Mouse (Mus musculus) layer of hippocampus, adult 2 months (tissue): ENCODE measurements around the gene Aldob. TPM values are rescaled to one million over a fixed set of nuclear protein-coding genes. Genes with fewer than 3 reads are reported as not detected.

Source experiments
- DNase-seq, 2 experiments: peaks; one replicate each; pipeline ENCODE4 v3.0.0; 2022; ENCODE audit warnings: low spot score in 2 of 2
- H3K27ac ChIP-seq: fragments of 200-600 bp; 2 replicates; pipeline ENCODE4 v1.8.1; 2022
- H3K4me3 ChIP-seq: fragments of 200-600 bp; 2 replicates; pipeline ENCODE4 v1.8.1; 2022; ENCODE audit warnings: mild to moderate bottlenecking
- CTCF ChIP-seq: fragments of 200-600 bp; conservative IDR thresholded peaks from 2 replicates; pipeline ENCODE4 v1.8.1; 2022; ENCODE audit warnings: antibody characterized with exemption, mild to moderate bottlenecking, moderate library complexity
- long read RNA-seq, 2 experiments: library from polyadenylated mRNA; stranded (forward); transcript quantifications; one replicate each; pipeline ENCODE4 v2.0.0; 2021; ENCODE audit warnings: borderline mapping rate in 2 of 2
- total RNA-seq, 2 experiments: library from RNA; stranded (reverse); gene quantifications; 2 replicates each; pipeline ENCODE4 v1.2.3; 2021

Aldob gene
- total RNA-seq, result 1 to 10 TPM; 1.7 to 3.5 TPM
- long read RNA-seq, experiment 1, result 0 reads
- long read RNA-seq, experiment 2, partial matches to known transcripts, result 2 of 8 reads
- long read RNA-seq, experiment 2, other reads (novel, unspliced or antisense), result 6 of 8 reads

DNA sequence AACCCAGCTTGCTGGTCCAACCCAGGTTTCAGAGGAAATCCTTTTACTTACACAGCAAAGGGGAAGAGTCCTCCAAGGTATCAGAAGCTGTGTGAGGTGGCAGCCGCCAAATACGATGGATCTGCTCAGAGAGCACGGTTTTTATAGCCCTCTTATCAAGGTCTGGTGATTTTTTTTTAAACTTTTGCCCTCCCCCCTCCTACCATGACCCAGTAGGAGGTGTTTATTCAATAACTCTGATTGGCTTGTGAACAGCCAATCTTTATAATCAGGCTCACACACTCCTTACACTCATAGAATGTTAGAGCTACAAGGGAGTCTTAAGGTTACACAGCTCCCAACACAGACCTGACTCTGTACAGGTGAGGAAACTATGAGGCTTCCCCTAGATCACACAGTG, at the start of gene Aldob:
Gene Aldob, minus strand, starts transcription at position 164 of the 400 bp plus-strand sequence.
- no peak for TF ChIP-seq CTCF
- no peak for DNase-seq
- no peak within 1 kb of the TSS for H3K4me3 ChIP-seq
- no peak within 1 kb of the TSS for H3K27ac ChIP-seq

DNA sequence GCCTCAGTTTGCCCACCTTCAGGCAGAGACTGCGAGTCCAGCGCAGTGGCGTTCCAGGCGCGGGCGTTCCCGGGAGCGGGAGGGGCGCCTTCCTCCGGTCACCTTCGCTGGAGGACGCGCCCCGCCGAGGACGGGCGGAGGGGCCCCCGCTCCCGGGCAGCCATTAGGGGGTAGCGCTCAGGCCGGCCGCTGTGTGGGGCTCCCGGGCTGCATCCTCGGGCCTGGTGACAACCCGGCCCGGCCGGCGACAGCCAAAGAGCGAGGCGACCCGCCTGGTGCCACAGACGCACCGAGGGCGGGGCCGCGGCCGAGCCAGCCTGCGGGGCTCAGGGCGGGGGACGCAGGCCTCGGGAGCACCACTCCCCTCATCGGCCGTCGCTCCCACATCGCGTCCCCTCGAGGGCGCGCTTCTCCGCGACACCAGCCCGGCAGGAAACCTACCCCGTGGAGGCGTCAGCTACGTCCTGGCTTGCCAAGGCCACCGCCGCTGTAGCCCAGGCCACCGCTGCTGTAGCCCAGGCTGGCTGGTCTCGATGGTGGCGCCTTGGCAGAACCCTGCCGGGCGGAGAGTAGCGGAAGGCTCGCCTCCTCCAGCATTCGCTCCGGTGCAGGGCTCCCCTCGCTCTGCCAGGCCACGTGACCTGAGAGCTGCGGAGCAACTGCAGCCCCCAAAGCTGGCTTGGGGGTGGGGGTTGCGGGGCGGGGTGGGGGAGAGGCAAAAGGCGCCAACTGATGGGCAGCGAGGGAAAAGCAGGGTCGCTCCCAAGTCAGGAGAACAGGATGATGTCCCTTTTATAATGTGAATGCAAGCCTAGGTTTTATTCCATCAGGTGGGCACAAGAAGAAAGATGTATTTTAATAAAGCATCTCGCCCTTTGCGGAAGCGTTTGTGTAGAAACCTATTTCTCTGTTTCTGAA, 48.1 kb upstream of the Aldob start, which contains the start of gene Tmem246:
Gene Tmem246, minus strand, starts transcription at position 694 of the 918 bp plus-strand sequence.
- Histone ChIP-seq H3K4me3 (peak within 1 kb of the TSS; percentile 63), H3K27ac (peak within 1 kb of the TSS; percentile 99)
- no peak; the same call in 1 of the 2 replicates for TF ChIP-seq CTCF
- DNase-seq, result peak; percentile 66 to 70

DNA sequence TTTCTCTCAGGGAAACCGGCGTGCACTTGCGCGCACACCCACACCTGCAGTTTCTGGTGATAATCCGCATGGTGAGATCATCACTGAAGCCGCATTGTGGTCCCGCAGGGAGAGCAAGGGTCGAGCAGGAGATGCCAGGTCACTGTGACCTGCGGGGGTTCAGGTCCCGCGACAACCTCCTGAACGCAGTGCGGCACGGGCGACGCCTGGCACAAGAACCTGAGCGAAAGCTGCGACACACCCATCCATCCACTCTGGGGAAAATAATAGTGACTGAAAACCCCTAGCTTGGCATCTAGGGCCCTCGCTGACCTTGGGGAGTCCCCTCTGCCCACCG, 47.5 kb upstream of the Aldob start:
- no peak for TF ChIP-seq CTCF
- Histone ChIP-seq H3K27ac (peak overlapping the region; percentile 99), H3K4me3 (peak overlapping the region; percentile 63)
- peak in 1 of 2 experiments; percentile 23 for DNase-seq

DNA sequence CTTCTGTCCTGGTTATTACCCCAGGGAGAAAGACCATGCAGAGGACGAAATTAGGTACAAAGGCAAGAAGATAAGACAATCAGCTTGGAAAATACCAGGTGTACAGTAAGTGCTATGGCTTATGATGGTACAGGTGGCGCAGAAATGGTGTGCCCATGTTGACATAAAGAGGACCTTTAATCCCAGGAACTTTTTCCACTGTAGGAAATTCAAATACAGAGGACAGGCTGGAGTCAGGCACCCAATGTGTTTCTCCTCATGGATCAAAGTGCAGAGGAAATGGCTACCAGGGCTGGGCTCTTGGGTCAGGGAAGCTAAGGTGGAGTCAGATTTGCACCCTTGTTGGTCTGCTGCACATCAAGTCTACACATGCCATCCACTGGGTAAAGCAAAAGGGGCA, 40.8 kb upstream of the Aldob start:
- Histone ChIP-seq H3K27ac (no peak overlapping the region), H3K4me3 (no peak overlapping the region)
- no peak for DNase-seq
- no peak for TF ChIP-seq CTCF

DNA sequence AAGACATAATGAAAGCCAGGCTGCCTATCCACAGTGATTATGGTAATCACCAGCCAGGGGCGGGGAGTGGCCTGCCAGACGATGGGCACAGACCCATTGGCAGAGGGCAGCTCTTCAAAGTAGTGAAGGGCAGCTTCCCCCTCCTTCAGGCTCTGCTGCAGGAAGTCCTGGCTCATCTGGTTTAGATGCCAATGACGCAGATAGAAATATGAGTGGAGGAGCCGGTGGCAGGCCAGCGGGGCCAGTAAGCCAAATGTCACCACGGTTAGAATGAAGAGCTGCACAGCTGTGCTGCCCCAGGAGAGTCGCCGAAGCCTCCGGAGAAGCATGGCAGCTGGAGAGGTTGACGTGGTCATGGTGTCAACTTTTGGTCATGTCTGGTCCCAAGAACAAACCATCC, 37.5 kb upstream of the Aldob start:
- no peak for DNase-seq
- no peak for TF ChIP-seq CTCF
- peak overlapping the region; percentile 81; the same call in 1 of the 2 replicates for H3K27ac ChIP-seq
- no peak overlapping the region for H3K4me3 ChIP-seq

DNA sequence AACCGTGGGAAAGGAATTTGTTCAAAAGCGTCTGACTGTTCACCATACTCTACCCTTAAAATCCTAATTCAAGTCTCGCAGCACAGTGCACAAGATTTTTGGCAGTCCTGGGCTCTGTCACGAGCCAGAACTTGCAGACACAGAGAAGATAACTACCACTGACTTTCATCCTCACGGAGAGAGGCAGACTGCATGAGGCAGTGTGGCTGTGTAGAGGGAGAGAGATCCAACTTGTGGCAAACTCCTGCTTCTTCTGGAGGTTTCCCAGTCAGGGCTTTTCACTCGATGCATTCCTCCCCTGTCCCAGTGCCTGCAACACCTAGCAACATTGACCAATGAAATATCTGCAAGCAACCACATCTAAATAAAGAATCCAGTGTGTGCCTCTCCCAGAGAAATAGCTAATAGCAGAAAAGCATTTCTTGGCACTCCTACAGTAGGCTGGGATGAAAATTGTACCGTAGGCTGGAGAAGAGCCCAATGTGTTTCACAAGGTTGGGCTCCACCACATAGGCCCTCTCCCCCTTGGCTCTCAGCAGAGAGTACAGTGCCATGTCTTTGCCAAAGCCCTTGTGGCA, 36.3 kb upstream of the Aldob start:
- H3K27ac ChIP-seq, result peak overlapping the region; percentile 81
- no peak overlapping the region for H3K4me3 ChIP-seq
- no peak for TF ChIP-seq CTCF
- DNase-seq, result no peak

DNA sequence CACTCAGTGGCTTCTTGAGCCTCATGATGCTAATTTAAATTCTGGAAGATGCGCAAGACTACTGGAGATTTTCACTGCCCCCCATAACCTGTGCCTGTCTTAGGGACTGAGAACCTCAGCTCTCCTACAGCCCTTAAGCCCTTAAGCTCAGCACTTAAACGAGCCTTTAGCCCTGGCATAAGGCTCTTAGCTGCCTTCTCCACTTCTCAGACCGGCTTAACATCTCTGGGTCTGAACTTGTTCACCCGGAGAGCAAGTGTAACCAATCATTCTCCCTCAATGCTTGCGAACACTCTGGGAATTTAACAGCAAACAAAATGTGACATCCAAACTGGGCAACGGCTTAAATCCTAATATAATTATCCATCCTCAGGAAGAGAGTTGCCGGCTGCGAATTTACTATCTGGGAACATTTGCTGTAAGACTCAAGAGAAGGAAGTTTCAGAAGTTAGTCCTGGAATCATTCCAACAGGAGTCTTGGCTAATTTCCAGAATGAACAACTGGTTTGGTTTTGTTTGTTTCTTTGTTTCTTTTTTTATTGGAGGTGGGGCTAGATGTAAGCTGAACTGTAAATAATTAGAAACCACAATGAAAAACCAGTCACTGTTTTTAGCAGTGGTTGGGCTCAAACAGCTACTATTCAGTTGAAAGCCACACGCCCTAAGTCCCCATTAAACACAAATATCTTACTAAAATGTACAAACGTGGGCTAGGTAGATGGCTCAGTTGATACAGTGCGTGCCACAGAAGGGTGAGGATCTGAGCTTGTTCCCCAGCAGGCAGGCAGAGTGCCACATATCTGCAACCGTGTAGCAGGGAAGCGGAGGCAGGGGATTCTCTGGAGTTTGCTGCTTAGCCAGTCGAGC, 34.9 kb upstream of the Aldob start:
- H3K27ac ChIP-seq, result peak overlapping the region; percentile 81
- TF ChIP-seq CTCF, result no peak
- H3K4me3 ChIP-seq, result no peak overlapping the region
- peak in 1 of 2 experiments; percentile 1 for DNase-seq

DNA sequence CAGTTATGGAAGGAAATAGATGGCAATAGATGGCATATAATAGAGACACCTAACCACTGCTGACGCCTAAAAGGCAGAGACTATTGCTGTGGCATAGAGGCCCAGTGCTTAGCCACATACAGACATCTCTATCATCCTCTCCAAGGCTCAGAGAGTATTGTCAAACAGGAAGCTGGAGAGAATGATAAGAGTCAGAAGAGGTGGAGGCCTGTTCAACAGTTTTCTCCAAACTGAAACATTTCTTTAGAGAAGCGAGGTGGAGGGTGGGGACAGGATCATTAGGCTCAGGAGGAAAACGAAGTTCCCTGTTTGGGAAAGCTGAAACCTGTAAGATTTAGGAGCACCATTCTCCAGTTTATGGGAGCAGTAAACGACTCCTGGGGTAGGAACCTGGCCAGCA, 31.9 kb upstream of the Aldob start:
- no peak for DNase-seq
- TF ChIP-seq CTCF, result no peak
- no peak overlapping the region for H3K27ac ChIP-seq
- no peak overlapping the region for H3K4me3 ChIP-seq

DNA sequence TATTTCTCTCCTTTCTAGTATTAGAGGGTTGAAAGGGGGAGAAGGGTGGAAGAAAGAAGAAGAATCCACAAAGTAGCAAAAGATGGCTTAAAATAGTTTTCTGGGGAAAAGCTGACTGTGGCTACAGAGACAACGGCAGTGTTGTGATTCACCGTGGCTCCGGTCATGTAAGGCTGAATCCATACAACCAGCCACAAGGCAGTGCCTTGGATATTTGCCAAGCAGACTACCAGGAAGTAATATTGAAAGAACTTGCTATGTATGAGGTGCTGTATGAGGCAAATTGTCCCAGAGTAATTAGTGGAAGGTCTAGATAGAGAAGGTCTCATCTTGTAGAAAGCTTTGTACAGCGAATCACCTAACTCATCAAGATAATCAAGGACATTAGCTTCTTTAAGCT, 22.8 kb upstream of the Aldob start:
- no peak for DNase-seq
- Histone ChIP-seq H3K4me3 (no peak overlapping the region), H3K27ac (no peak overlapping the region)
- no peak for TF ChIP-seq CTCF

DNA sequence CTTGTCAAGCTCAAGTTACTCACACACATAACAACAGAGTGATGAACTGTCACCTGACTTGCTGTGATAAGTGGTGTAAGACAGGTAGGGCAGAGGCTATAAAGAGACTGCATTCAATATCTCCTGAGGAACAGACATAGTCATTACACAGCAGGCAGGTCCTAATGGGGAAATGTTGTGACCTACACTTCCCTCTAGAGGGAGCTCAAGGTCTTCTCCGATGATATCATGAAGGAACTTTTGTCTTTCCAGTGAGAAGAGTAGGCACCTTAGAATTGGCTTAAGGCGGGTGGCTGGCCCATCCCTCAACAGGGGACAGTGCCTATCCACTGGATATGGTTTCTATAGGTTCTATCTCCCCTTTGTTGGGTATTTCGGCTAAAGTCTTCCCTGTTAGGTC, 18.3 kb upstream of the Aldob start:
- Histone ChIP-seq H3K4me3 (no peak overlapping the region), H3K27ac (no peak overlapping the region)
- DNase-seq, result peak; percentile 61 to 68
- TF ChIP-seq CTCF, result peak; percentile 99

DNA sequence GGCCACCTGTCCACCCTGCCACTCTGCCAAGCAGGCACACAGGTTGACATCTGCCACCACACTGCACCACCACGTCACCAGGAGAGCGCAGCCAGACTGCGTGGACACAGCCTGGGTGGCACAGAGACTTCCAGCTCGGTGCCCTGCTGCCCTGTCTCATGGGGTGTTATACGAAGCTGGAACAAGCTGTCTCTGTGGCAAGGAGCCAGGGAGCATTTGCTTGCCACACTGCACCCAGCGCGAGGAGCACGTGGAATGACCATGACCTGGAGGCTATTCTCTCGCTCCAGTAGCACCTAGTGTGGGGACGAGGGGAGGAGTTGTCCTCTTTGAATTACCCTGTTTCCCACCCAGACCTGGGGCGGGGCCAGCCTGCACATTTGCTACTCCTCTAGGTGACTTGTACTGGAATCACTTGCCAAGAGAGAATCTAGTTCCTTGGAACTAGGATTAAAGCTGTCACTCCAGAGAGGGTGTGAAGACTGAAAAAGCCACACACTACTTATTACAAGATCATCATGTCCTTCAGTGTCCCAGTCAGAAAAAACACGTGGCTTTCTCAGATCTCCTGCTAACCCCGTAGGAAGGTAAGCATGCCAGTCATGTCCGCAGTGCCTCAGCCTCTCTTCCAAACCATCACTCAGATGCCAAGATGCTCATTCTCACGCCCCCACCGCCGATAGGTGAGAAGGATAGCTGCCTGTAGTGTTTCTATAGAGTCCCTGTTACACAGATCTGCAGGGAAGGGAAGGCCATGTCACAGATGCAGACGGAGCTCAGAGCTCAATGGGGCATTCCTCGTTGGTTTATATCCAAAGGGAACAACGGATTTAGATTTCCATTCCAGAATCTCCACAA, 10.8 kb upstream of the Aldob start:
- peak; percentile 19 to 28 for DNase-seq
- peak overlapping the region; percentile 15; the same call in 1 of the 2 replicates for H3K27ac ChIP-seq
- no peak overlapping the region for H3K4me3 ChIP-seq
- TF ChIP-seq CTCF, result no peak

DNA sequence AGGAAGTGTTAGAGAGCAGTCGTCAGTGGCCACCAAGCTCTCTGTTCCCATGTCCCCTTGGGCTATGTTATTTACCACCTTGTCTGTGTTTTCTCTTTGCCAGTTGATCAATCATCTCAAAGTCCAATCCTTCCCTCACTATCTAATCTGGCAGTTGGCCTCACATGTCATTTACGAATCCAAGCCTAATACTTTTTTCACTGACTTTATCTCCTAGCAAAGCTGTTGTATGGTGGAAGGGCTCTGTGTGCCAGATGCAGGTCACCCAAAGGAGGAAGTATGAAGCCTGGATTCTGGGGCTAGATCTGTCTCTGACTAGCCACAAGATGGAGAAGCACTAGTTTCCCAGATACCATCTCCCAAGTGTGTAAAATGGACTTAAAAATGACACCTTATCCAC, 8.8 kb upstream of the Aldob start:
- Histone ChIP-seq H3K27ac (no peak overlapping the region), H3K4me3 (no peak overlapping the region)
- peak in 1 of 2 experiments; percentile 2 for DNase-seq
- TF ChIP-seq CTCF, result no peak
